Mouse (Mus musculus) layer of hippocampus, adult 2 months (tissue): ENCODE measurements around the gene Lrmda. TPM values are rescaled to one million over a fixed set of nuclear protein-coding genes. Genes with fewer than 3 reads are reported as not detected.

Source experiments
- DNase-seq, 2 experiments: peaks; one replicate each; pipeline ENCODE4 v3.0.0; 2022; ENCODE audit warnings: low spot score in 2 of 2
- H3K27ac ChIP-seq: fragments of 200-600 bp; 2 replicates; pipeline ENCODE4 v1.8.1; 2022
- H3K4me3 ChIP-seq: fragments of 200-600 bp; 2 replicates; pipeline ENCODE4 v1.8.1; 2022; ENCODE audit warnings: mild to moderate bottlenecking
- CTCF ChIP-seq: fragments of 200-600 bp; conservative IDR thresholded peaks from 2 replicates; pipeline ENCODE4 v1.8.1; 2022; ENCODE audit warnings: antibody characterized with exemption, mild to moderate bottlenecking, moderate library complexity
- total RNA-seq, 2 experiments: library from RNA; stranded (reverse); gene quantifications; 2 replicates each; pipeline ENCODE4 v1.2.3; 2021

The Lrmda gene
- total RNA-seq, 2 experiments from 2014 or later: 0.87 to 1.5 TPM

DNA sequence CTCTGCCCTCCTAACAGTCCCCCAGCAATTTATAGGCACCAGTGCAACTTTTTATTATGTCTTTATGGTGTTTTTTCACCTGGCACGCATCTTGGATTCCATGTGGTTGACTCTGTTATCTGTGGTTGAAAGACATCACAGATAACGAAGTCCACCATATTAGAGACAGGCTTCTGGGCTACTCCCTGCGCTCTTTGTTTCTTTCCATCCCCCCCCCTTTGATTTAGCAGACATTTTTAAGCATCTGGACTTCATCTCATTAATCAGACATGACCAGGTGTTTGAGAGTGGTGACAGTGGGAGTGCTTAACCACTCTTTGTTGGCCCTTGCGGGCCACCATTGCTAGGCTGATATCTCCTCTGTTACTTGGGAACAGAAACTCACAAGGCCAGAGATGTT is 71.8 kb downstream of the Lrmda start:
- no peak overlapping the region for H3K27ac ChIP-seq
- no peak overlapping the region for H3K4me3 ChIP-seq
- no peak for DNase-seq
- no peak for TF ChIP-seq CTCF

DNA sequence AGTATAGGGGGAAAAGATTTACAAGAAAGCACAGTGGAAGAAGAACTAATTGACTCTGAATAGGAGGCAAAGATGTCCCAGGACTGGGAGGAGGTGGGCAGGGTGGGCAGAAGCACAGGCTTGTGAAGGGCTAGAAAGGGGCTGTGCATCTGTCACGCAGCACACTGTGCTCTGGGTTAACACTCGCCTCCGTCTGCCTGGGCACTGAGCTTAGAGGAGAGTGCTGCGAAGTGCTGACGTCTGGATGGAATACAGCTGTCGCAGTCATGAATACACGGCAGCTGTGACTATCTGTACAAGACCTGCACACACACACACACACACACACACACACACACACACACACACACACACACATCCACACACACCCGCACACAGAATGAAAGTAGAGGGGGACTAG is 73.6 kb downstream of the Lrmda start:
- DNase-seq: no peak
- no peak overlapping the region for H3K4me3 ChIP-seq
- H3K27ac ChIP-seq: no peak overlapping the region
- no peak for TF ChIP-seq CTCF

DNA sequence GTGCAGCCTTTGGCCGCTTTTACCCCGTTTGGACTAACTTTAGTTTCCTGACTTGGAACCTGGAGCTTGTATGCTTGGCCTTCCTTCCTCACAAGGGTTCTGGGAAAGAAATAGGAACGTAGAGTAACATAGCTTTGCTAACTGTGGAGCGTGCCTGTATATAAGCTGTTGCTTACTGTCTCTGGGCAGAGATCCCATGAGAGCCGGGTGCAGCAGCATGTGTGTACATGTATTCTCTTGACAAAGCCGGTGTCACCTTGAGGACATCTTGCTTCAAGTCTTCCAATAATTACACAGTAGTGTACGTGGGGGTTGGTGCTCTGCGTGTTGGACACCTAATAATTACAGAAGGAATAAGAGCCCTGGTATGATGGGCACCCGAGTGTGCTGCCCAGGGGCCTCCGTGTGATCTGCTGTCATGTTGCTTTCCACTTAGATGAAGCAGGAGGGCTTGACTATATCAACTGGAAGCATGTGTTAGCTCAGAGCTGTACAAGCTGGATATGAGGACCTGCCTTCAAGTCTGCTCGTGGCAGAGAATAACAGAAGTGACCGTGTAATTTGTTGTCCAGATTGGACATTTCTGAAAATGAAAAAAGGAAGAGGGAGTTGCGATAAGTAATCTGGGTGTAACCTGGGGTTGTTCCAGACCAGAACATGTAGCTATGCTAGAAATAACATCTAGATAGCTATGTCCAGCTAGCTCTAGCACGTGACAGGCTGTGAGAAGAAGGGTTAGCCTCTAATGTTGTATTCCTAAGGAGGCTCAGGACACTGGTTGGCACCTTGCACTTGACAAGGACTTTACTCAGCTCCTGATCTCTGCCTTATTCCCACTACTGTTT is 82.7 kb downstream of the Lrmda start:
- no peak for TF ChIP-seq CTCF
- Histone ChIP-seq H3K27ac (no peak overlapping the region), H3K4me3 (no peak overlapping the region)
- no peak for DNase-seq

DNA sequence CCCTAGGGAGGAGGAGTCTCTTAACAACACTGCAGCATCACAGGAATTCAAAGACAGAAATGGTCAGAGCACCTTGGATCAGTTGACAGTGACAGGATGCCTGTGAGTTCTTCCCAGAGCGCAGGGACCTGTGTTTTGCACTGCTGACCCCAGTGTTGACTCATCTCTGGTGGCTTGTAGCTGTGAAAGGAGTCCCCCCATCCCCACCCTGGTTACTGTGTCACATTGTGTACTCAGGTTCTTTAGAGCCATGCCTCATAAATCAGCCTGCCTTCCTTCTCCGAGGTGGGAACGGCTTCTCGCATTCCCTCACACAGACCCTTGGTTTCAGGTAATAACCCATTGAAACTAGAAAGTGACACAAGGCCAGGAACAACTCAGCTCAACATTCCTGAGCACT is 86.3 kb downstream of the Lrmda start:
- no peak for TF ChIP-seq CTCF
- Histone ChIP-seq H3K4me3 (no peak overlapping the region), H3K27ac (no peak overlapping the region)
- no peak for DNase-seq

DNA sequence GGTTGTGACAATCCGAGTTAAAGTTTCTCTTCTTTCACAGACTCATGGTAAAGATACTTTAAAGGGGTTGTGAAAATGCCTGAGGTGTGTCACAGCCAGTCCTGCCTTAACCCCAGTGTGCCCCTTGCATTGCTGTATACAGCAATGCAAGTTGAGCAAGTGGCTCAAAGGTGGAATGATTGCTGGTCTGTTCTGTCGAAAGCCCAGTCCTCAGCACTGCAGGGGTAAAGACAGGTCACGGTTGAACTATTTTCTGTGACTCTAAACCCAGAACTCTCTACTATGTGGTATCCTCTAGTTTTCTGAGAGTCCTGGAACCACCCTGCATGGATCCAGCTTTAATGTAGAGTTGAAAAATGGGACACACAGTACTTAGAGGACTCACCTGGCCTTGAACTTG is 87.3 kb downstream of the Lrmda start:
- no peak for DNase-seq
- no peak overlapping the region for H3K27ac ChIP-seq
- no peak overlapping the region for H3K4me3 ChIP-seq
- TF ChIP-seq CTCF: no peak

- Histone ChIP-seq H3K27ac (no peak overlapping the region), H3K4me3 (no peak overlapping the region)
- DNase-seq: no peak
- TF ChIP-seq CTCF: no peak
These were observed 89.9 kb downstream of the Lrmda start for GRCm38 (mm10) chr14:22109423-22109822.

DNA sequence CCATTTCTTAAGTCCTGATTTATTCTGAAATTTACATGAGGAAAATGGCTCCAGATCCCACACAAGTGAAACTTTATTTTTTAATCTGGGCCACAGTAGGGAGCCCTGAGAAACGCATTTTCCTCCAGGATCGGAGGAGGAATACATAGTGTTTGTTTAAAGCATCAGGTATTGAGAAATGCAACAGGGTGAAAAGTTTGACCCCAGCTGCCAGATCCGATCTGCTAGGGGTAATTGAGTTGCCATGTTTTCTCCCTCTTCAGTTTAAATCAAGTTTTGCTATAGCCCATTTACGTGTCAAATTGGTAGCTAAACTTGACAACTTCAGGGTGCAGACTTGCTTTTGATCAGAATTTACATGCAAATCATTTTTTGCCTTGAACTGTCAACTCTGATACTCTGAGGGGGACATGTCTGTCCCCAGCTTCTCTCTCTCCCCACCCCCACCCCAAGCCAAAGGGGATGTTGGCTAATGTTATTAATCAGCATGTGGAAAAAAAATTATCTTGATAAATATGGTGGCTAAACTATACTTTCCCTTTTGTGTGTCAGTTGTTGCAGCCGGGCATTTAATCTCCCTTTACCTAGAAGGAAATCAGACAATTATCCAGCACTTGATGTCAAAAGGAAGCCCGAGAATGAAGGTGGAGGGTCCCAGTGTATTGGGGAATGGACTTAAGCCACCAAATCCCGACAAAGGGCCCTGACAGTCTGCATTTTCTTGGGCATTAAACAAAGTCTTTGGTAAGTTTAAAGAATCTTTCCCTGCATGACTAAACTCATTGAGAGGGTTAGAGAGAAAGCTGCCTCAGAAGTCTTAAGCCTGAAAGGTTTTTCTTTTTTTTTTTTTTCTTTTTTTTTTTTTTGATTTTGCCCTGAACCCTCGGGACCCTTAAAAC is 94.2 kb downstream of the Lrmda start:
- Histone ChIP-seq H3K4me3 (no peak overlapping the region), H3K27ac (no peak overlapping the region)
- DNase-seq: no peak
- no peak for TF ChIP-seq CTCF

- no peak overlapping the region for H3K4me3 ChIP-seq
- no peak for DNase-seq
- H3K27ac ChIP-seq: no peak overlapping the region
- no peak for TF ChIP-seq CTCF
These were observed 95.3 kb downstream of the Lrmda start for GRCm38 (mm10) chr14:22114651-22115351.

DNA sequence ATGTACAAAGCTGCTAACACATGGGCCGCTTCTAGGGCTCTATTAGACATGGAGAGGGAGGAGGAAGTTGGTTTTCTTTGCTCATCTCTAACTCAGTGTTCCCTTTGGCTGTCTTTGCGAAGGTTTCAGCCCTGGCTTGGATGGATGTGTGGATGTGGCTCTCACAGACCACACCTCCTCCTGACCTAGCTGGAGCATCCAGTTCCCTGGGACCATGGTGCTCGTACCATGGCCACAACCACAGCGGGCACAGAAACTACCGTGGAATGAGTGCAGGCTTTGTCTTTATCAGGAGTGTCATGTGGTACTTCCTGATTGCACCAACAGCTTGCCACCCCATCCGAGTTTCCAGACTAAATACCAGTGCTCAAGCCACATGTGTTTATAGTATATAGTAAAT is 98.6 kb downstream of the Lrmda start:
- no peak for TF ChIP-seq CTCF
- DNase-seq: no peak
- no peak overlapping the region for H3K27ac ChIP-seq
- no peak overlapping the region for H3K4me3 ChIP-seq

DNA sequence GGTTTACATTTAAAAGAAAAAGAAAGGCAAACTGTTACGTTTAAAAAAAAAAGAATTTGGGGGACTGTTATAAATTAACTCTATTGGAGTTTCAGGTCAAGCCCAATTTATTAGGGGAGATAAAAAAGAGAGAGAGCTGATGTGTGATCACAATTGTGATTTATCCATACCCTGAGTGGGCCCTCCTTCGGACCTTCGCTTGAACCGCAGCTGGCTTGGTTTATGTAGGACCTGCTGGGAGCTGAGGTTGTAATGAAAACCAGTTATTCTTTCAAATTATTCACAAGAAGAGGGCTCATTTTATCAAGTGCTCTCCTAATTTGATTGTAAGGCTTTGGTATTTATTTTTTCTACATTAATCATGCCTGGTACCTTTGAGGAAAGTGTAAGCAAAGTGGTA is 99.0 kb downstream of the Lrmda start:
- Histone ChIP-seq H3K27ac (no peak overlapping the region), H3K4me3 (no peak overlapping the region)
- DNase-seq: no peak
- TF ChIP-seq CTCF: no peak

DNA sequence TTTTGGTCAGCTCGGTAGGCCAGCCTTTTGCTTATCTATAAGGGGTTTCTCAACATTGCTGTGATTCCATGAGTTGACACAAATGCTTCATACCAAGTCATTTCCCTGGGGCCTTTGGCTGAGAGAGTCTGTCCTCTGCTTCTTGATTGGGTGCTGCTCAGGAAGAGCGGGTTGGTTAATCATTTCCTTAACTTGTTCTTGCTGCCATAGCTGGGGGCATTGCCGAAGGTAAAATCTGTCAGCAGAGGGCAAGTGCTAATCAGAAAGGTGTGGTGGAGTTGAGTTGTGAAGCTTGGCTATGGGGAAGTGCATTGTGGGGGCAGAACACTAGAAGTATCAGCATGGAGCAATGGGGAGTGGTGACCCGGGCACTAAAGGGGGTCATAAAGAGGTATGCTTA is 106.8 kb downstream of the Lrmda start:
- TF ChIP-seq CTCF: no peak
- DNase-seq: no peak
- H3K27ac ChIP-seq: no peak overlapping the region
- no peak overlapping the region for H3K4me3 ChIP-seq

GRCm38 (mm10) chr14:22126859-22127258 is 107.3 kb downstream of the Lrmda start:
- Histone ChIP-seq H3K4me3 (no peak overlapping the region), H3K27ac (no peak overlapping the region)
- DNase-seq: no peak
- TF ChIP-seq CTCF: no peak
